Mouse (Mus musculus): ENCODE measurements around the gene Actn4. TPM values are rescaled to one million over a fixed set of nuclear protein-coding genes. Genes with fewer than 3 reads are reported as not detected.

The Actn4 gene
- total and polyA plus RNA-seq, 3 experiments: 60.5 to 267 TPM; not detected in 1

- H3K27me3 ChIP-seq (ENCODE audit: control insufficient read depth in 1 of 2, insufficient read depth in 2 of 2, low read length in 2 of 2): no peaks in the 10 kb centered on the region
- DNase-seq (ENCODE audit: low read depth, low spot score): peak; percentile 24
- no peaks in the 10 kb centered on the region for H3K9me3 ChIP-seq (replicated peaks; ENCODE audit: insufficient read depth, low read length)
- H3K4me1 ChIP-seq (ENCODE audit: control insufficient read depth in 1 of 2, insufficient read depth in 2 of 2, low read length in 2 of 2): no peaks in the 10 kb centered on the region
- TF ChIP-seq TAL1 (IDR thresholded peaks at IDR 0.05; ENCODE audit: low read length) (no peak), EP300 (IDR thresholded peaks at IDR 0.05; ENCODE audit: low read depth in 1 of 2, low read length in 2 of 2) (no peak), E2F4 (IDR thresholded peaks at IDR 0.05; ENCODE audit: borderline replicate concordance, low read depth, low read length) (no peak), HCFC1 (IDR thresholded peaks at IDR 0.05; ENCODE audit: low read depth, low read length) (no peak), TCF12 (IDR thresholded peaks at IDR 0.05; ENCODE audit: low read depth, low read length) (no peak), MEF2A (IDR thresholded peaks at IDR 0.05; ENCODE audit: extremely low read depth, insufficient replicate concordance, low read depth, low read length, poor library complexity, severe bottlenecking) (no peak), MAZ (IDR thresholded peaks at IDR 0.05; ENCODE audit: low read depth, low read length) (no peak), SMC3 (IDR thresholded peaks at IDR 0.05; ENCODE audit: low read depth, low read length) (no peak), MAX (IDR thresholded peaks at IDR 0.05; ENCODE audit: low read length) (no peak), BHLHE40 (IDR thresholded peaks at IDR 0.05; ENCODE audit: borderline replicate concordance, low read depth, low read length) (no peak), NRF1 (IDR thresholded peaks at IDR 0.05; ENCODE audit: insufficient read depth, low read depth, low read length, poor library complexity, severe bottlenecking) (no peak), MYB (IDR thresholded peaks at IDR 0.05; ENCODE audit: low read depth, low read length) (no peak), MXI1 (IDR thresholded peaks at IDR 0.05; ENCODE audit: low read depth, low read length) (no peak), CTCF (IDR thresholded peaks at IDR 0.05 in 2 of 3, conservative IDR thresholded peaks at IDR 0.05 in 1 of 3; ENCODE audit: control insufficient read depth in 1 of 3, insufficient read depth in 1 of 3, low read depth in 2 of 3, low read length in 3 of 3, poor library complexity in 1 of 3, severe bottlenecking in 1 of 3) (no peak), POLR2A (IDR thresholded peaks at IDR 0.05; ENCODE audit: control insufficient read depth in 1 of 2, insufficient read depth in 1 of 2, low read depth in 1 of 2, low read length in 2 of 2, poor library complexity in 1 of 2) (no peak)
- H3K36me3 ChIP-seq (ENCODE audit: control insufficient read depth in 1 of 2, insufficient read depth in 2 of 2, low read length in 2 of 2): peaks cover 0 to 14% of the 10 kb centered on the region in 2 experiments; a peak in 2 of 4 replicates
- H3K79me2 ChIP-seq (ENCODE audit: control insufficient read depth, insufficient read depth, low read length, poor library complexity): no peaks in the 10 kb centered on the region
- no peak overlapping the region for H3K27ac ChIP-seq (ENCODE audit: control insufficient read depth, low read depth, low read length)
- no peak overlapping the region for H3K4me3 ChIP-seq (ENCODE audit: control insufficient read depth in 1 of 2, insufficient read depth in 1 of 2, low read depth in 2 of 2, low read length in 2 of 2)
- no peak overlapping the region for H3K9ac ChIP-seq (ENCODE audit: control insufficient read depth, low read depth, low read length, poor library complexity, severe bottlenecking)
Observed at GRCm38 (mm10) chr7:28907195-28907594, 54.9 kb downstream of the Actn4 start.

- H3K4me3 ChIP-seq (ENCODE audit: control insufficient read depth in 1 of 2, insufficient read depth in 1 of 2, low read depth in 2 of 2, low read length in 2 of 2): no peak overlapping the region
- H3K9me3 ChIP-seq (replicated peaks; ENCODE audit: insufficient read depth, low read length): no peaks in the 10 kb centered on the region
- H3K36me3 ChIP-seq (ENCODE audit: control insufficient read depth in 1 of 2, insufficient read depth in 2 of 2, low read length in 2 of 2): peaks cover 0 to 20% of the 10 kb centered on the region in 2 experiments; a peak in 2 of 4 replicates
- no peak overlapping the region for H3K27ac ChIP-seq (ENCODE audit: control insufficient read depth, low read depth, low read length)
- no peak overlapping the region for H3K9ac ChIP-seq (ENCODE audit: control insufficient read depth, low read depth, low read length, poor library complexity, severe bottlenecking)
- TF ChIP-seq UBTF (IDR thresholded peaks at IDR 0.05; ENCODE audit: borderline replicate concordance, insufficient read depth, low read depth, low read length) (no peak), RCOR1 (IDR thresholded peaks at IDR 0.05; ENCODE audit: low read depth, low read length) (no peak), TBP (IDR thresholded peaks at IDR 0.05; ENCODE audit: low read depth, low read length) (no peak), GABPA (IDR thresholded peaks at IDR 0.05; ENCODE audit: low read depth, low read length) (no peak), ZNF384 (IDR thresholded peaks at IDR 0.05; ENCODE audit: low read depth, low read length) (no peak), MAFK (IDR thresholded peaks at IDR 0.05; ENCODE audit: borderline replicate concordance, low read depth, low read length) (no peak), POLR2A (IDR thresholded peaks at IDR 0.05; ENCODE audit: control insufficient read depth in 1 of 2, insufficient read depth in 1 of 2, low read depth in 1 of 2, low read length in 2 of 2, poor library complexity in 1 of 2) (no peak; a peak in 1 of 4 replicates)
- DNase-seq (ENCODE audit: low read depth, low spot score): no peak
- H3K27me3 ChIP-seq (ENCODE audit: control insufficient read depth in 1 of 2, insufficient read depth in 2 of 2, low read length in 2 of 2): no peaks in the 10 kb centered on the region
- H3K4me1 ChIP-seq (ENCODE audit: control insufficient read depth in 1 of 2, insufficient read depth in 2 of 2, low read length in 2 of 2): no peaks in the 10 kb centered on the region
- no peaks in the 10 kb centered on the region for H3K79me2 ChIP-seq (ENCODE audit: control insufficient read depth, insufficient read depth, low read length, poor library complexity)
Observed at GRCm38 (mm10) chr7:28903778-28904177, 58.4 kb downstream of the Actn4 start.

All from MEL (cell line).